Mouse (Mus musculus): ENCODE results near the gene Tmem141. TPM values are rescaled to one million over a fixed set of nuclear protein-coding genes. Genes with fewer than 3 reads are reported as not detected.

The Tmem141 gene
- polyA plus RNA-seq, 1 experiment = 18.3 TPM

DNA sequence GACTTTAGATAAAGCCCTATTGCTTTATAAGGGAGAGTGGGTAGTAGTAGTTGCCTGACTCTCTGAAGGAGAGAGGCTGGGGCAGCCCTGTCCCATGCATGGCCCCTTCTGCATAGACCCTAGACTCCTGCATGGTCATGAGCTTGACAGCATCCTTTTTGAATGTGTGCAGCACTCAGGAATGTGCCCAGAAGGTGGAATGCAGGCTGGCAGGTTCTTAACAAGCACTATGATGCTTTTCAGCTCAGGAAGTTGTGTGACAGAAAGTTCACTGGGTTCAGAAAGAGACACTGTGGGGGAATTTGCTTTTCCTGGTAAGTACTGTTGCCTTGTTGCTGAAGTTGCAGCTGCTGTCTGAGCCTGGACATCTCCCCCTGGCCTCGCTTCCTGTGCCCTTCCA, 32.7 kb upstream of the Tmem141 start:
- peaks cover 2% of the 10 kb centered on the region; the same call in 1 of the 2 replicates for H3K4me1 ChIP-seq (ENCODE audit: control insufficient read depth, insufficient read depth, low read length)
- H3K27ac ChIP-seq (ENCODE audit: insufficient read depth, low read length) = no peak overlapping the region
- TF ChIP-seq CTCF (IDR thresholded peaks at IDR 0.05; ENCODE audit: borderline replicate concordance, insufficient read depth, low read length) (no peak), POLR2A (IDR thresholded peaks at IDR 0.05; ENCODE audit: low read depth, low read length) (no peak)
- no peak overlapping the region for H3K4me3 ChIP-seq (ENCODE audit: insufficient read depth, low read length)

DNA sequence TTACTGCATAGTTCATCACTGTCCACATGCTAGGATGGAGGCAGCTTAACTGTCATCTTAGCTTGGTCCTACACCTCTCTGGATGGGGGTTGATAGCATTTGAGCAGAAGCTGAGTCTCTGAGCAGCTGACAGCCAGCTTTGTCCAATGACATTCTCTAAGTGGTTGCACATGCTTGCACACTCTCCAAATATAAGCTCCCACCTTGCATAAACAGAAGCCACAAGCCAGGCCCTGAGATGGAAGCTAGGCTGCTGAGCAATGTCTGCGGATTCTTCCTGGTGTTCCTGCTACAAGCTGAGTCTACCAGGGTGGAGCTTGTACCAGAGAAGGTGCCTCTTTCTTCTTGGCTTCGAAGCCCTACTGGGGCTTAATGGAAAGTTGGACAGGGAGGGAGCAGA, 31.1 kb upstream of the Tmem141 start, which contains the start of gene Lcn8:
Gene Lcn8 (plus strand): TSS at position 219 of the 400 bp plus-strand sequence.
- Histone ChIP-seq H3K4me3 (ENCODE audit: insufficient read depth, low read length) (no peak within 1 kb of the TSS), H3K4me1 (ENCODE audit: control insufficient read depth, insufficient read depth, low read length) (peaks cover 2% of the 10 kb centered on the region; the same call in 1 of the 2 replicates), H3K27ac (ENCODE audit: insufficient read depth, low read length) (no peak within 1 kb of the TSS)
- TF ChIP-seq POLR2A (IDR thresholded peaks at IDR 0.05; ENCODE audit: low read depth, low read length) (no peak), CTCF (IDR thresholded peaks at IDR 0.05; ENCODE audit: borderline replicate concordance, insufficient read depth, low read length) (no peak)

DNA sequence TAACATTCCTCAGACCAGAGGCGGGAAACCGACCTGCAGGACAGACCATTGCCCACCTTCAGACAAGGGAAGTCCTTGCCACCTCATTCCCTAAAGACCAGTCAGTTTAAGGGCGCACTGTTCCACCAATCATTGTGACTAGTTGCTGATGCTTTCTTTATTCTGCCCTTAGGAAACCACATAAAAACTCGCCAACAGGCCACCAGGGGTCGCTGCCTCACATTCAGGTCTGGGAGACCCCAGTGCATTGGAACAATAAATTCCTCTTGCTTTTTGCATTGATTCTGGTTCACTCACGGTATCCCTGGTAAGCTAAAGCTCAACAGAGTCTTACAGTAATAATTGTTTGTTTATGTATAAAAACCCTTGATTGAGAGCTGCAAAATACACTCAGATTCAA, 18.1 kb upstream of the Tmem141 start:
- H3K4me1 ChIP-seq (ENCODE audit: control insufficient read depth, insufficient read depth, low read length) = no peaks in the 10 kb centered on the region
- no peak overlapping the region for H3K4me3 ChIP-seq (ENCODE audit: insufficient read depth, low read length)
- TF ChIP-seq POLR2A (IDR thresholded peaks at IDR 0.05; ENCODE audit: low read depth, low read length) (no peak), CTCF (IDR thresholded peaks at IDR 0.05; ENCODE audit: borderline replicate concordance, insufficient read depth, low read length) (no peak)
- no peak overlapping the region for H3K27ac ChIP-seq (ENCODE audit: insufficient read depth, low read length)

DNA sequence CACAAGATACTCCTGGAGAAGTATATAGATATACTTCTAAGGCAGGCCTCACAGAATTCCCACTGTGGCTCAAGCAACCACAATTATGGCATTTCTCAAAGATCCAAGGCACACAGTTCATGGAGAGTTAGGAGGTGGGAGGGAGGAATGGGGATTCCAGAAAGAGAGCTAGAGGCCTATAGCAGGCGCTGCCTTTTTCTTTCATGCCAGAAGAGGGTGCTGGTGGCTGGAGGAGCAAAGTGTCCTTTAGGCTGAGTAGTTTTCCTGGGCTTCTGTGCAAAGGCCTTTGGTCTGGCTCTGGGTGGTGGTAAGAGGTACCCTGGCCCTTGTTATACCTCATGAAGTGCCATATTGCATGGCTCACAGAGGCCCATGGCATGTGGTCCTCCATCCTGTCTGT, 12.2 kb upstream of the Tmem141 start:
- TF ChIP-seq CTCF (IDR thresholded peaks at IDR 0.05; ENCODE audit: borderline replicate concordance, insufficient read depth, low read length) = no peak
- TF ChIP-seq POLR2A (IDR thresholded peaks at IDR 0.05; ENCODE audit: low read depth, low read length) = no peak
- no peaks in the 10 kb centered on the region for H3K4me1 ChIP-seq (ENCODE audit: control insufficient read depth, insufficient read depth, low read length)
- H3K27ac ChIP-seq (ENCODE audit: insufficient read depth, low read length) = no peak overlapping the region

DNA sequence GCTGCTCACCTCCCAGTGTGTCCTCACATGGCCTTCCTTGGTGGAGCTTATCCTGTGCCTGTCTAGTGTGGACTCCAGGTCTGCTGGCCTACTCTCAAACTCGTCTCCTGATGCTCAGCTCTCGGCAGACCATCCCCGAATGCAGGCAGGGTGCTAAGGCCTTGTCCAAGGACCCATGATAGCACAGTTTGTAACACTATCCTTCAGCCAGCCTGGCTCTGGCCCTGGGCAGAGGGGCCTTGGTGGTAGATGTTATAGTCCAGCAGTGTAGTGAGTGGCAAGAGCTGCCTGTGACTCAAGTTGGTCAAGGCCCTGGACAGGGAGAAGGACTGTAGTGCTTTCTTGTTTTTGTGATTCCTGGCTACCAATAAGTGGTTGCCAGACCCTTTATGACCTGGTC, 11.8 kb upstream of the Tmem141 start:
- H3K4me3 ChIP-seq (ENCODE audit: insufficient read depth, low read length) = no peak overlapping the region
- H3K27ac ChIP-seq (ENCODE audit: insufficient read depth, low read length) = no peak overlapping the region
- no peak for TF ChIP-seq POLR2A (IDR thresholded peaks at IDR 0.05; ENCODE audit: low read depth, low read length)
- no peak for TF ChIP-seq CTCF (IDR thresholded peaks at IDR 0.05; ENCODE audit: borderline replicate concordance, insufficient read depth, low read length)
- H3K4me1 ChIP-seq (ENCODE audit: control insufficient read depth, insufficient read depth, low read length) = no peaks in the 10 kb centered on the region

More for the DNA sequence above, 12.2 kb upstream of the Tmem141 start:
- H3K4me3 ChIP-seq (ENCODE audit: insufficient read depth, low read length) = no peak overlapping the region

DNA sequence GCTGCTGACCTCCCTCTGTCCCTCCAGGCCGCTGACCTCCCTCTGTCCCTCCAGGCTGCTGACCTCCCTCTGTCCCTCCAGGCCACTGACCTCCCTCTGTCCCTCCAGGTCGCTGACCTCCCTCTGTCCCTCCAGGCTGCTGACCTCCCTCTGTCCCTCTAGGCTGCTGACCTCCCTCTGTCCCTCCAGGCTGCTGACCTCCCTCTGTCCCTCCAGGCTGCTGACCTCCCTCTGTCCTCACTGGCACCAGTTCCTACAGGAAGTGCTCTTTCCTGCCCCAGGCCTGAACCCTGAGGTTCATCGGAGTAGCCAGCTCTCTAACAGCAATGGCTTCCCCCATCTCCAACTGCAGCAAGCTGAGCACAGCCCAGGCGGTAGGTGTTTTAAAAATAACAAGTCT, 6.9 kb upstream of the Tmem141 start:
- Histone ChIP-seq H3K4me1 (ENCODE audit: control insufficient read depth, insufficient read depth, low read length) (0 out of 2 replicates have a peak, but pooled peaks cover 3% of the 10 kb centered on the region), H3K4me3 (ENCODE audit: insufficient read depth, low read length) (no peak overlapping the region), H3K27ac (ENCODE audit: insufficient read depth, low read length) (no peak overlapping the region)
- TF ChIP-seq CTCF (IDR thresholded peaks at IDR 0.05; ENCODE audit: borderline replicate concordance, insufficient read depth, low read length) (no peak), POLR2A (IDR thresholded peaks at IDR 0.05; ENCODE audit: low read depth, low read length) (no peak)

DNA sequence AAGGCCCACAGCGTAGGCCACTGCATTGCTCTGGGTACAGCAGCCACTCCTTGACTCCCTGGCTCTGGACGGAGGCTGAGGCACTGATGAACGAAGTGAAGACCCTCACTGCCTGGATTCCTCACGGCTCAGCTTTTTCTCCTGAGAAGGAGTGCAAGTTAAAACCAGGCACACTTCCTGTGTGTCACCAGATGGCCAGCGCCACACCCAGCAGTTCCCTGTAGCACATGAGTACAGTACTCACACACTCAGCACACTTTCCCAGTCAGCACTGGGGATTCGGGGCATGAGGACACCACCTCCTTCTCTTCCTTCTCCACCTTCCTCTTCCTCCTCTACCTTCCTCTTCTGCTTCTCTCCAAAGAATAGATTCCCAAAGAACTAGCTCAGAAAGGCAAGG, 6.0 kb upstream of the Tmem141 start, which contains the start of gene Fcna:
Gene Fcna (minus strand): TSS at position 220 of the 400 bp plus-strand sequence.
- no peak within 1 kb of the TSS for H3K27ac ChIP-seq (ENCODE audit: insufficient read depth, low read length)
- TF ChIP-seq POLR2A (IDR thresholded peaks at IDR 0.05; ENCODE audit: low read depth, low read length) (no peak), CTCF (IDR thresholded peaks at IDR 0.05; ENCODE audit: borderline replicate concordance, insufficient read depth, low read length) (no peak)
- 0 out of 2 replicates have a peak, but pooled peaks cover 3% of the 10 kb centered on the region for H3K4me1 ChIP-seq (ENCODE audit: control insufficient read depth, insufficient read depth, low read length)
- no peak within 1 kb of the TSS for H3K4me3 ChIP-seq (ENCODE audit: insufficient read depth, low read length)

DNA sequence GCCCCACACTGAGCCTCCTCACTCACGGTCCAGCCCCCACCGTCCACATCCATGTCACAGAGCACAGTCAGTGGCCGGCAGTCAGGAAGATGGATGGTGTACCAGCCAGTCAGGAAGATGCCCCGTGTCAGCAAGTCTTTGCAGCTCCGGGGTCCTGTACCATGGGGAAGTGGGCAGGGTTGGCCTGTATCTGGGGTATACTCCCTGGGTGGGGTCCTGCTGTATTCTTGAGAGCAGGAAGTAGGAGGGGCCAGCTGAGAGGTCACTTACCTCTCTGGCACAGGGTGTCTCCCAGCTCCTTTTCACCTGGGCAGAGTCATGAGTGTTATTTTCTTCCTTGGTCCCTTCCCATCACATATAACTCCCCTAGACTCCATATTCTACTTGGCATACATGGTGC, 4.2 kb upstream of the Tmem141 start:
- TF ChIP-seq POLR2A (IDR thresholded peaks at IDR 0.05; ENCODE audit: low read depth, low read length) (no peak), CTCF (IDR thresholded peaks at IDR 0.05; ENCODE audit: borderline replicate concordance, insufficient read depth, low read length) (no peak)
- 0 out of 2 replicates have a peak, but pooled peaks cover 3% of the 10 kb centered on the region for H3K4me1 ChIP-seq (ENCODE audit: control insufficient read depth, insufficient read depth, low read length)
- no peak overlapping the region for H3K4me3 ChIP-seq (ENCODE audit: insufficient read depth, low read length)
- H3K27ac ChIP-seq (ENCODE audit: insufficient read depth, low read length) = no peak overlapping the region

DNA sequence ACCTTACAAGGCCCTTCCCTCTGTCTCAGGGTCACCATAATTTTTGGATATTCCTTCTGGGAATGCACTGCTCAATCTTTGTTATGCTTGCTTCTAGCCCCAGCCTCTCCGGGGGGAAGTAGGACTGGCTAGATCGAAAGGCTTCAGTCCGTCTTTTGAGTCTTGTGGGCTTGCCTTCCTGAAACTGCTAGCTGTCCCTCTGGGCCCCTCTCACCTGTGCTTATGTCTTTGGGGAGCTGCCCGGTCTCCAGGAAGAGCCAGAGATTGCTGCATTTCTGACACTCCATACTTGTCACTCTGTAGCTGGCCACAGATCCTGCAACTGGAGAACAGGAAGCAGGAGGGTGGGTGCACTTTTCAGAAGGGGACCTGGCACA, 965 bp downstream of the Tmem141 start:
- TF ChIP-seq CTCF (IDR thresholded peaks at IDR 0.05; ENCODE audit: borderline replicate concordance, insufficient read depth, low read length) = no peak
- no peak for TF ChIP-seq POLR2A (IDR thresholded peaks at IDR 0.05; ENCODE audit: low read depth, low read length)
- Histone ChIP-seq H3K4me3 (ENCODE audit: insufficient read depth, low read length) (no peak overlapping the region), H3K27ac (ENCODE audit: insufficient read depth, low read length) (no peak overlapping the region), H3K4me1 (ENCODE audit: control insufficient read depth, insufficient read depth, low read length) (no peaks in the 10 kb centered on the region)

DNA sequence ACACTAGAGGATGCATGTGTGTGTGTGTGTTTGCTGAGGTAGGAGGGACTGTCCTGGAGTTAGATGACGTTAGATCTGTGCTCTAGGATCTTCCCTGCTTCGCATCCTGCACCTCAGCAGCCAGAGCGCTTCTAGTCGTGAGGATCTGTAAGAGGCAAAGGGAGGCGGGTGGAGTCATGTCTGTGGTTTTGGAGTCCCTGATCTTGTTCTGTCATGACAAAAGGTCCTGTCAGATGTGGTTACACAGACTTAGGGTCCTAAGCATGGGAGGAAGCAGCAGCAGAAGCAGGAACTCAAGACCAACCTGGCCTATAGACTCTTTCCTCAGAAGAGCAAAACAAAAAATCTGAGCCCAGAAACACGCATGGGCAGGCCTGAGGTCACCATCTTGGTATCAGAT, 1.4 kb downstream of the Tmem141 start:
- no peaks in the 10 kb centered on the region for H3K4me1 ChIP-seq (ENCODE audit: control insufficient read depth, insufficient read depth, low read length)
- H3K27ac ChIP-seq (ENCODE audit: insufficient read depth, low read length) = no peak overlapping the region
- H3K4me3 ChIP-seq (ENCODE audit: insufficient read depth, low read length) = no peak overlapping the region
- no peak for TF ChIP-seq CTCF (IDR thresholded peaks at IDR 0.05; ENCODE audit: borderline replicate concordance, insufficient read depth, low read length)
- TF ChIP-seq POLR2A (IDR thresholded peaks at IDR 0.05; ENCODE audit: low read depth, low read length) = no peak

DNA sequence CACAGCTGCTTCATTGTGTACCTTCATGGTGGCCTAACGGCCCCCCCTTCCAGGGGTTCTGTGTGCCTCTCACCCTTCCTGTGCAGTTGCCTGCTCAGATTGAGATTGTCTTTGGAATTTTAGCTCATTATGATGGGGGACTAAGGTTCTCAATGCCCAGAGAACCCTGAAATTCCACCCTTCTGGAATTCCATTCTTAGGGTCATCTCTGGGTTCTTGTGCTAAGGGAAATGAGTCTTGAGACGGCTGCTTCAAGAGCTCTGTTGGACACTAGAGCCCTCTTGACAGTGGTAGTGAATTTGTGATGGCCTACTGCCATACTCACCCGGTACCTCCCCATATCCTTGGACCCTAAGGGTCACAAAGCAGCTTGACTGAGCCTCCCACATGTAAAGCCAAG, 4.2 kb downstream of the Tmem141 start, which contains the start of gene Ccdc183:
Gene Ccdc183 (minus strand): TSS at position 101 of the 400 bp plus-strand sequence.
- Histone ChIP-seq H3K4me3 (ENCODE audit: insufficient read depth, low read length) (no peak within 1 kb of the TSS), H3K4me1 (ENCODE audit: control insufficient read depth, insufficient read depth, low read length) (no peaks in the 10 kb centered on the region), H3K27ac (ENCODE audit: insufficient read depth, low read length) (no peak within 1 kb of the TSS)
- no peak for TF ChIP-seq POLR2A (IDR thresholded peaks at IDR 0.05; ENCODE audit: low read depth, low read length)
- no peak for TF ChIP-seq CTCF (IDR thresholded peaks at IDR 0.05; ENCODE audit: borderline replicate concordance, insufficient read depth, low read length)

Data from embryonic fibroblast, embryonic 13.5 days (primary cell).